Mouse (Mus musculus): ENCODE results near the gene Bbs9.

Bbs9 gene

GRCm38 (mm10) chr9:22632800-22633485, 157.4 kb downstream of the Bbs9 start:
- no peak for DNase-seq (ENCODE audit: extremely low spot score)

GRCm38 (mm10) chr9:22638502-22638901, 163.0 kb downstream of the Bbs9 start:
- DNase-seq (ENCODE audit: extremely low spot score): no peak

GRCm38 (mm10) chr9:22640683-22641431, 165.3 kb downstream of the Bbs9 start:
- DNase-seq (ENCODE audit: extremely low spot score): no peak

- DNase-seq (ENCODE audit: extremely low spot score): no peak
Measured at GRCm38 (mm10) chr9:22645844-22646390, 170.4 kb downstream of the Bbs9 start.

- DNase-seq (ENCODE audit: extremely low spot score): no peak
Measured at GRCm38 (mm10) chr9:22646461-22646860, 170.9 kb downstream of the Bbs9 start.

- no peak for DNase-seq (ENCODE audit: extremely low spot score)
Measured at GRCm38 (mm10) chr9:22648163-22648562, 172.6 kb downstream of the Bbs9 start.

- no peak for DNase-seq (ENCODE audit: extremely low spot score)
Measured at GRCm38 (mm10) chr9:22649606-22650005, 174.1 kb downstream of the Bbs9 start.

- no peak for DNase-seq (ENCODE audit: extremely low spot score)
Measured at GRCm38 (mm10) chr9:22650781-22651180, 175.3 kb downstream of the Bbs9 start.

- DNase-seq (ENCODE audit: extremely low spot score): no peak
Measured at GRCm38 (mm10) chr9:22651619-22652018, 176.1 kb downstream of the Bbs9 start.

- DNase-seq (ENCODE audit: extremely low spot score): no peak
Measured at GRCm38 (mm10) chr9:22654726-22655393, 179.3 kb downstream of the Bbs9 start.

GRCm38 (mm10) chr9:22657216-22657615, 181.7 kb downstream of the Bbs9 start:
- DNase-seq (ENCODE audit: extremely low spot score): no peak

GRCm38 (mm10) chr9:22665155-22665554, 189.6 kb downstream of the Bbs9 start:
- no peak for DNase-seq (ENCODE audit: extremely low spot score)

GRCm38 (mm10) chr9:22672937-22673336, 197.4 kb downstream of the Bbs9 start:
- no peak for DNase-seq (ENCODE audit: extremely low spot score)

GRCm38 (mm10) chr9:22677132-22677829, 201.8 kb downstream of the Bbs9 start:
- DNase-seq (ENCODE audit: extremely low spot score): no peak

- no peak for DNase-seq (ENCODE audit: extremely low spot score)
Measured at GRCm38 (mm10) chr9:22677997-22678396, 202.5 kb downstream of the Bbs9 start.

- no peak for DNase-seq (ENCODE audit: extremely low spot score)
Measured at GRCm38 (mm10) chr9:22678496-22678895, 203.0 kb downstream of the Bbs9 start.

GRCm38 (mm10) chr9:22679485-22679884, 204.0 kb downstream of the Bbs9 start:
- no peak for DNase-seq (ENCODE audit: extremely low spot score)

- DNase-seq (ENCODE audit: extremely low spot score): no peak
Measured at GRCm38 (mm10) chr9:22680031-22680430, 204.5 kb downstream of the Bbs9 start.

GRCm38 (mm10) chr9:22680484-22680883, 205.0 kb downstream of the Bbs9 start:
- no peak for DNase-seq (ENCODE audit: extremely low spot score)

GRCm38 (mm10) chr9:22683786-22684185, 208.3 kb downstream of the Bbs9 start:
- DNase-seq (ENCODE audit: extremely low spot score): no peak

GRCm38 (mm10) chr9:22686765-22687472, 211.4 kb downstream of the Bbs9 start:
- no peak for DNase-seq (ENCODE audit: extremely low spot score)
